Mouse (Mus musculus): Measurements from ENCODE around the gene Pkib.

GRCm38 (mm10) chr10:57721035-57721434 lies 89.3 kb downstream of the Pkib start:
- TF ChIP-seq CTCF (conservative IDR thresholded peaks at IDR 0.05; ENCODE audit: low read length) (no peak), NANOG (IDR thresholded peaks at IDR 0.05; ENCODE audit: borderline replicate concordance, low read length) (no peak)

Measured in E14TG2a.4 (cell line).